Mouse (Mus musculus): Measurements from ENCODE around the gene Inhbe. TPM values are rescaled to one million over a fixed set of nuclear protein-coding genes. Genes with fewer than 3 reads are reported as not detected.

Gene Inhbe
- total RNA-seq (2023), result not detected

DNA sequence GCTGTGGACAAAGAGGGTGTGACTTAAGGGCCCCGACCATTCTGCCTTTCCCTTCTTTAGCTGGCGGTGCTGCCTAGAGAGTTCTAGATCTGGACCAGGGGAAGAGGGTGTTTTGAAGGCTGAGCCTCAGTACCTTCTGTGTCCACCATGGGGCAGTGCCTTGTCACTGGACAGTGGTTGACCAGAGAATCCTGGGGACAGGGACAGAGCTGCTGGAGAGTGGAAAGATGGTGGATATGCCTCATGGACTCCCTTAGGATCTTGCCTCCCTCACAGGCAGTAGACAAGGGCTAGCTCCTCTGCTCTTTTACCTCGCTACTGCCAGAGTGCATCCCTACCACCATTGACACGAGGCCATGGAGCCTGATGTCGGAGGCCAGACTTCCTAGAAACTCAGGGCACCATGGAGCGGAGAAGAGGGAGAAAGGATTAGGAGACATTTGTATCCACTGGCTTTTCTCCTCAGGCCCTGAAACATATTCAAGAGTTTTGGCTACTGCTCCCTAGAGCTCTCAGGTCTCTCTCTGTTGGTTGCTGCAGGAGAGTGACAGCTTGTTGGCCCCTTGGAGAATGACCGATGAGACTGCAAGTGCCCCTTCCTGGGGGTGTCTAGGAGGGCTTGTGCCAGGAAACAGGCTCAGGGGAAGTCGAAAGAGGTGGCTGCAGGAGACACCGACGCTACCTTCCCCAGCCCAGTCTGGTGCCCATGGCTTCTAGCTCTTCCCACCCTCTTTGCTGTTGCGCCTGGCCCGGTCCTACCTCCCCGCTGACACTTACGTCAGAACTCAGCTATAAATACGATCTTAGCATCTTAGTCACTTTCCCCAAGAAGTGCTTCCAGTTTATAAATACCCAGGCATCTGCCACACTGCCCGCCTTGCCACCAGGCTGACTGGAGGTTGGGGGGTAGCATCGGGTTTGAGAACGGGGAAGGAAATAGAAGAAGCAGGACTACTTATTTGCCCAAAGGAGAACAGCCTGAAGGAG is at the start of gene Inhbe:
Inhbe (minus strand) TSS at position 503 of the 987 bp plus-strand sequence.

DNA sequence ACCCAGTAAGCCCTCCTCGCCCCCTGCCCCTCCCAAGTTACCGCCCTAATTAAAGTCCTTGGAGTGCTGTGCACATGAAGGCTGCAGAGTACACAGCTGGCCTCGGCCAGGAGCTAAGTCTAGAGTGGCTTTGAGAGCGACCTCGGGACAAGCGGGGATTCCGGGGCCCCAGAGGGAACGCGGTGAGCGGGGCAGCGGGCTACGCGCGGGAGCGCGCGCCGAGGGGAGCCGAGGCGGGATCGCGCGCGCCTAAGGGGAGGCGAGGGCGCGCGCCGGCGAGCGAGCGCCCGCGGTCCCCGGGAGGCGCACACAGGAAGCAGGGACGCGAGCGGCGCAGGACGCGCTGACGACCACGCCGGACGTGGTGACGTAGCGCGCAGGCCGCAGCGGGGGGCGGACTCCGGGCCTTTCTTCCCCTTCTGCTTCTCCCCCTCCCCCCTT is 26.1 kb upstream of the Inhbe start, which contains the start of gene R3hdm2:
R3hdm2 (plus strand) TSS at position 77 of the 441 bp plus-strand sequence.

DNA sequence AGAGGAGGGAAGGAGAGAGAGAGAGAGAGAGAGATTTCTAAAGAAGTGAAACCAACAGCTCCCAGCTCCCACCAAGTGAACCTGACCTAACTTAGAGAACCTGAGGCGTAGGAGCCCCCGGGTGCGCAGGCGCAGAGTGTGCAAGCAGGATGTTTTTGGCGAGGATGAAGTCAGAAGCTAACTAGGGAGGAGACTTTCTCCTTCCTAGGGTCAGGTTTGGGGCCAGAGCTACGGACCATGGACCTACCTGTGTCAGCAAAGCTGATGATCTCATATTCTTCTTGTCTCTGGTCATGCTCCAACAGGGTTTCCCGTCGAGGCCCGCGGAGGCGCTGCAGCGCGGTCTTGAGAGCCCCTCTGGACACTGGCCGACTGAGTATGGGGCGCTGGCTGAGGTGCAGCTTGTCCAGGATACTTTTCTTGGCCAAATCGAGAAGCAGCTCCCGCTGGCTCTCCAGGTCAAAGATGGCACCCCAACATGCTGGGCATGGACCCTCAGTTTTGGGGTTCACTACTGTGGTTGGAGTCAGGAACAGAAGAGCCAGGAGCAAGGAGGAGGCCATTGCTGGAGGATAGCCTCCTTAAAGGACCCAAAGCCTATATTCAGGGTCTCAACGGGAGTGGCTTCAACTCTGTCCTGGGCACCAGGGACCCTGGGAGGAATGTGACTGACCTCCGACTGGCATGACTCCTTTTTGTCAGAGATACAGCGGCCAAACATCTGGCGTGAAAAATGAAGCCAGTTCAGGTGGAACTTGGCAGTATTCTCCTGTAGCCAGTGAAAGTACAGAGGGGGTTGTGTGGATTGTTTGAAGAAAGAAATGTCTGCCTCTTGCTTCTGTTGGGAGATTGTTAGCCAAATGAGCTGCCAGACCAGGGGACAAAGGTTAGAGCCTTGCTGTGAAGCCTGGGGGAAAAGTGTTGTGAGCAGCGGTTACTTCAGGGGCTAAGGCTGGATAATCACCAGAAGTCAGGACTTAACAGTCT is 15.9 kb upstream of the Inhbe start, which contains the start of gene Inhbc:
Inhbc (minus strand) TSS at position 598 of the 987 bp plus-strand sequence.

DNA sequence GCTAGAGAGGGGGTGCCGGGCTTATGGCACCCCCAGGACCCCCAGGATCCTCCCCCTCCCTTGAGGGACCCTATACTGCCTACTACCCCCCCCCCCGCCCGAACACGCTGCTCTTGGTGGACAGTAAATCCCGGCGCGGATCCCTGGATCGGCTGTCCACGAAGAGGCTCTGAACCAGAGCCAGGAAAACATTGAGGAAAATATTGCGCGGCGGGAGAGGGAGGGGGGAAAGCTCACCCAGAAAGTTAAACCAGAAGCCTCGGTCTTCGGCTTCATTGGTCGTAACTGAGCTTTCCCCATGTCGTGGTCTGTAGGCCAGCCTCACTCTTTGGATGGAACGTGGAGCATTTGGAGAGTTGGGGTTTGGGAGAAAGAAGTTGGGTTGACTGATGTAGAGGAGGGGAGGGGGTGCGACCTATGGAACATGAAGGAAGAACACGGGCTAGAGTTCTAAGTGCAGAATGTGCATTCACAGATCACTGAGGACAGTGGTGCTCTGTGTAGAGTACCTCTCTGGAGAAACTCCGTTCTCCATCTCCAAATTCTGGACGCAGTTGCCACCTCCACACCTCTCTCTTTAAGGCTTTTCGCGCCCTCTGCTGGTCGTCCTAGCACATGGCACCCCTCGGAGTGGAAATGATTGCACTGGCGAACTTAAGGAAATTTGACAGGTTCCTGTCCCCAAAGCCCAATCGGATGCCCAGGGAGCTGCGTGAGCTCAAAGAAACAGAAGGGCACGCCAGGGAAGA is 12.1 kb downstream of the Inhbe start, which contains the start of gene Gli1:
Gli1 (minus strand) TSS at position 84 of the 749 bp plus-strand sequence.

GRCm38 (mm10) chr10:127321621-127322020 is 32.6 kb downstream of the Inhbe start, which contains the start of gene Arhgap9:
Arhgap9 (plus strand) TSS chr10:127321964.

DNA sequence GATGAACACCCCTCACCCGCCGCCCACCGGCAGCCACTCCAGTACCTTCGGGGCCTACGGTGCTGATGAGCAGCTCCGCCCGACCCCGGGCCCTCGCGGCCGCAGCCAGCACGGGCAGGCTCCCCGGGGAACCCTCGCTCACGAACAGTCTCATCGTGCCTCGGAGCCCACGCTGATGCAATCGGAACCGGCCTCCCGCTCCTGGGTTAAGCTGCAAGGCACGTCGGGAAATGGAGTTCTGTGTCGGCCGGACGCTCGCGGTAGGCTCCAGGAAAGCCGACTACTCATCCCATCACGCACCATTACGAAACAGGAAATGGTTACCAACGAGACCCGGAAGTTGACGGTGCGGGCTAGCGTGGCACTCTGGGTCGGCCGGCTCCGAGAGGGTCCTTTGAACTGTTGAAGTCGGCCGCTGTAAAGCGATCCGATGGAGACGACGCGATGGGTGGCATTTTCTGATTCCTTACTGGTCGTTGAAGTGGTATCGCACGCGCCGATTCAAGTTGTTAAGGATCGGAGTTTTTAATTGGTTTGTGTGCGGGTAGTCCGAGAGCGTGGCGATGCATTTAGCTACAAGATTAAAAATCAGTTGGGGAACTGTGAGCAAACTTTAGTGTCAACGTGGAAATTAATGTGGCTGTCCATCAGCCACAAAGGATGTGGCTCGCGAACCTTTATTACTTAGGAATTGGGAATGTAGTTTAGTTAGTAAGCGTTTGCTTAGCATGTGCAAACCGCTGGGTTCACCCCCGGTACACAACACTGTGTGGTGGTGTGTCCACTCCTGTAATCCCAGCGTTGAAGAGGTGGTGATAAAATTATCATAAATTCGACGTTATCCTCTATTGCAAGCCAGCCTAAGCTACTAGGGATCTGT is 42.5 kb downstream of the Inhbe start, which contains the start of gene Mars:
Mars (minus strand) TSS at position 311 of the 880 bp plus-strand sequence.

Other genes starting within 250 kb of the Inhbe start
- gene Os9, start 233.3 kb downstream of the Inhbe start, total RNA-seq (2023), result 91.1 TPM
- 563 TPM for gene B4galnt1, start 189.2 kb downstream of the Inhbe start, total RNA-seq (2023)
- gene Slc26a10, start 173.8 kb downstream of the Inhbe start, total RNA-seq (2023), result not detected
- gene Arhgef25, start 164.3 kb downstream of the Inhbe start, total RNA-seq (2023), result not detected
- gene Dtx3, start 158.7 kb downstream of the Inhbe start, total RNA-seq (2023), result 59.7 TPM
- 43.6 TPM for gene Pip4k2c, start 142.8 kb downstream of the Inhbe start, total RNA-seq (2023)
- gene Kif5a, start 91.1 kb downstream of the Inhbe start, total RNA-seq (2023), result 0.12 TPM
- 115 TPM for gene Dctn2, start 88.0 kb downstream of the Inhbe start, total RNA-seq (2023)
- 103 TPM for gene Mbd6, start 65.4 kb downstream of the Inhbe start, total RNA-seq (2023)
- gene Mars, start 42.6 kb downstream of the Inhbe start, total RNA-seq (2023), result 48.5 TPM
- 257 TPM for gene Arhgap9, start 32.4 kb downstream of the Inhbe start, total RNA-seq (2023)
- gene Gli1, start 12.4 kb downstream of the Inhbe start, total RNA-seq (2023), result 0.15 TPM
- 0.29 TPM for gene Inhbc, start 16.0 kb upstream of the Inhbe start, total RNA-seq (2023)
- 109 TPM for gene R3hdm2, start 25.9 kb upstream of the Inhbe start, total RNA-seq (2023)
- 4.3 TPM for gene Stac3, start 147.3 kb upstream of the Inhbe start, total RNA-seq (2023)
- not detected for gene Ndufa4l2, start 160.6 kb upstream of the Inhbe start, total RNA-seq (2023)
- 64.6 TPM for gene Shmt2, start 168.0 kb upstream of the Inhbe start, total RNA-seq (2023)
- gene Nxph4, start 180.1 kb upstream of the Inhbe start, total RNA-seq (2023), result not detected

Measured in CD4-positive naive resting alpha-beta T cell, adult 76 days (primary cell).